Mouse (Mus musculus) MEL (cell line): ENCODE results near the gene 4931429L15Rik. TPM values are rescaled to one million over a fixed set of nuclear protein-coding genes. Genes with fewer than 3 reads are reported as not detected.

Experiments
- DNase-seq: peaks from one replicate; pipeline ENCODE4 v3.0.0; 2011; ENCODE audit warnings: low read depth, low spot score
- H3K27ac ChIP-seq: 2 replicates; pipeline ENCODE4 v1.5.1; 2012; ENCODE audit warnings: low read depth, mild to moderate bottlenecking, control low read depth, low read length, moderate library complexity; ENCODE audit not compliant: control insufficient read depth
- H3K27me3 ChIP-seq, 2 experiments: fragments of 150-350 bp in 1 of 2; sonication (generic) in 1 of 2; 2 replicates each; pipeline ENCODE4 v1.6.1; 2012; ENCODE audit warnings: low read length in 2 of 2, mild to moderate bottlenecking in 2 of 2, improper control_type of control experiment in 1 of 2, moderate library complexity in 1 of 2; ENCODE audit not compliant: insufficient read depth in 2 of 2, control insufficient read depth in 1 of 2
- H3K36me3 ChIP-seq, 2 experiments: 2 replicates each; pipeline ENCODE4 v1.6.1; 2012 to 2014; ENCODE audit warnings: low read length in 2 of 2, improper control_type of control experiment in 1 of 2, inconsistent platforms in 1 of 2, mild to moderate bottlenecking in 1 of 2; ENCODE audit not compliant: insufficient read depth in 2 of 2, control insufficient read depth in 1 of 2
- H3K4me1 ChIP-seq, 2 experiments: fragments of 150-350 bp in 1 of 2; sonication (generic) in 1 of 2; 2 replicates each; pipeline ENCODE4 v1.6.1; 2012; ENCODE audit warnings: low read length in 2 of 2, improper control_type of control experiment in 1 of 2, mild to moderate bottlenecking in 1 of 2; ENCODE audit not compliant: insufficient read depth in 2 of 2, control insufficient read depth in 1 of 2
- H3K4me3 ChIP-seq, 2 experiments: fragments of 150-350 bp in 1 of 2; sonication (generic) in 1 of 2; 2 replicates each; pipeline ENCODE4 v1.5.1; 2012; ENCODE audit warnings: low read depth in 2 of 2, low read length in 2 of 2, mild to moderate bottlenecking in 2 of 2, moderate library complexity in 2 of 2, control low read depth in 1 of 2, improper control_type of control experiment in 1 of 2; ENCODE audit not compliant: control insufficient read depth in 1 of 2, insufficient read depth in 1 of 2
- H3K79me2 ChIP-seq: 2 replicates; pipeline ENCODE4 v1.6.1; 2012; ENCODE audit warnings: mild to moderate bottlenecking, low read length, moderate library complexity; ENCODE audit not compliant: control insufficient read depth, poor library complexity, insufficient read depth
- H3K9ac ChIP-seq: 2 replicates; pipeline ENCODE4 v1.6.1; 2012; ENCODE audit warnings: low read depth, mild to moderate bottlenecking, control low read depth, low read length, moderate library complexity; ENCODE audit not compliant: control insufficient read depth, poor library complexity, severe bottlenecking
- H3K9me3 ChIP-seq: fragments of 150-350 bp; sonication (generic); replicated peaks from 2 replicates; pipeline ENCODE4 v1.6.1; 2012; ENCODE audit warnings: mild to moderate bottlenecking, low read length, improper control_type of control experiment, moderate library complexity; ENCODE audit not compliant: insufficient read depth
- CHD1 ChIP-seq: IDR thresholded peaks from 2 replicates; pipeline ENCODE4 v1.6.1; 2012; ENCODE audit warnings: low read depth, mild to moderate bottlenecking, inconsistent platforms, low read length, improper control_type of control experiment
- CTCF ChIP-seq, 3 experiments: IDR thresholded peaks in 2 of 3; conservative IDR thresholded peaks in 1 of 3; 2 replicates each; pipeline ENCODE4 v1.5.1; 2011 to 2012; ENCODE audit warnings: low read length in 3 of 3, low read depth in 2 of 3, mild to moderate bottlenecking in 2 of 3, improper control_type of control experiment in 1 of 3, inconsistent platforms in 1 of 3, mixed read lengths in 1 of 3, moderate library complexity in 1 of 3; ENCODE audit not compliant: control insufficient read depth in 1 of 3, insufficient read depth in 1 of 3, poor library complexity in 1 of 3, severe bottlenecking in 1 of 3
- E2F4 ChIP-seq: IDR thresholded peaks from 2 replicates; pipeline ENCODE4 v1.6.1; 2011; ENCODE audit warnings: low read depth, low read length, improper control_type of control experiment, borderline replicate concordance
- ELF1 ChIP-seq: IDR thresholded peaks from 2 replicates; pipeline ENCODE4 v1.6.1; 2014; ENCODE audit warnings: low read depth, mild to moderate bottlenecking, inconsistent platforms, low read length, improper control_type of control experiment, moderate library complexity
- ETS1 ChIP-seq: IDR thresholded peaks from 2 replicates; pipeline ENCODE4 v1.6.1; 2012; ENCODE audit warnings: low read depth, mild to moderate bottlenecking, inconsistent platforms, low read length, improper control_type of control experiment, moderate library complexity
- GABPA ChIP-seq: IDR thresholded peaks from 2 replicates; pipeline ENCODE4 v1.6.1; 2012; ENCODE audit warnings: low read depth, mild to moderate bottlenecking, inconsistent platforms, low read length, improper control_type of control experiment, moderate library complexity
- GATA1 ChIP-seq: IDR thresholded peaks from 2 replicates; pipeline ENCODE4 v1.6.1; 2011; ENCODE audit warnings: low read depth, low read length, improper control_type of control experiment
- JUND ChIP-seq: IDR thresholded peaks from 2 replicates; pipeline ENCODE4 v1.6.1; 2011; ENCODE audit warnings: low read depth, mild to moderate bottlenecking, improper control_type of control experiment, low read length
- KAT2A ChIP-seq: conservative IDR thresholded peaks from 2 replicates; pipeline ENCODE4 v1.6.1; 2012; ENCODE audit warnings: low read depth, low read length, improper control_type of control experiment, inconsistent platforms
- MAFK ChIP-seq: IDR thresholded peaks from 2 replicates; pipeline ENCODE4 v1.6.1; 2011; ENCODE audit warnings: low read depth, mild to moderate bottlenecking, low read length, improper control_type of control experiment, borderline replicate concordance
- MAX ChIP-seq: IDR thresholded peaks from 2 replicates; pipeline ENCODE4 v1.6.1; 2011; ENCODE audit warnings: low read length, improper control_type of control experiment
- MAZ ChIP-seq: IDR thresholded peaks from 2 replicates; pipeline ENCODE4 v1.6.1; 2012; ENCODE audit warnings: low read depth, mild to moderate bottlenecking, inconsistent platforms, low read length, improper control_type of control experiment
- MXI1 ChIP-seq: IDR thresholded peaks from 2 replicates; pipeline ENCODE4 v1.6.1; 2011; ENCODE audit warnings: mild to moderate bottlenecking, low read depth, low read length, improper control_type of control experiment
- NELFE ChIP-seq: IDR thresholded peaks from 2 replicates; pipeline ENCODE4 v1.6.1; 2011; ENCODE audit warnings: low read depth, low read length, improper control_type of control experiment
- NRF1 ChIP-seq: IDR thresholded peaks from 2 replicates; pipeline ENCODE4 v1.6.1; 2014; ENCODE audit warnings: low read depth, mild to moderate bottlenecking, inconsistent platforms, low read length, improper control_type of control experiment, moderate library complexity; ENCODE audit not compliant: poor library complexity, insufficient read depth, severe bottlenecking
- POLR2AphosphoS5 ChIP-seq: IDR thresholded peaks from 2 replicates; pipeline ENCODE4 v1.6.1; 2012; ENCODE audit warnings: low read depth, borderline replicate concordance, mild to moderate bottlenecking, inconsistent platforms, low read length, moderate library complexity, mixed read lengths
- SIN3A ChIP-seq: IDR thresholded peaks from 2 replicates; pipeline ENCODE4 v1.6.1; 2012; ENCODE audit warnings: low read length, improper control_type of control experiment, inconsistent platforms
- SMC3 ChIP-seq: IDR thresholded peaks from 2 replicates; pipeline ENCODE4 v1.6.1; 2011; ENCODE audit warnings: low read depth, low read length, improper control_type of control experiment
- TAL1 ChIP-seq: IDR thresholded peaks from 2 replicates; pipeline ENCODE4 v1.6.1; 2012; ENCODE audit warnings: mild to moderate bottlenecking, inconsistent platforms, low read length, moderate library complexity, mixed read lengths
- TBP ChIP-seq: IDR thresholded peaks from 2 replicates; pipeline ENCODE4 v1.8.0; 2011; ENCODE audit warnings: low read depth, low read length, improper control_type of control experiment
- TCF12 ChIP-seq: IDR thresholded peaks from 2 replicates; pipeline ENCODE4 v1.6.1; 2014; ENCODE audit warnings: low read depth, mild to moderate bottlenecking, inconsistent platforms, low read length, improper control_type of control experiment, moderate library complexity
- UBTF ChIP-seq: IDR thresholded peaks from 2 replicates; pipeline ENCODE4 v1.6.1; 2012; ENCODE audit warnings: low read depth, mild to moderate bottlenecking, inconsistent platforms, low read length, improper control_type of control experiment, moderate library complexity, borderline replicate concordance; ENCODE audit not compliant: insufficient read depth
- USF1 ChIP-seq: IDR thresholded peaks from 2 replicates; pipeline ENCODE4 v1.6.1; 2014; ENCODE audit warnings: low read depth, mild to moderate bottlenecking, inconsistent platforms, low read length, improper control_type of control experiment, moderate library complexity
- ZMIZ1 ChIP-seq: IDR thresholded peaks from 2 replicates; pipeline ENCODE4 v1.6.1; 2012; ENCODE audit warnings: low read depth, mild to moderate bottlenecking, inconsistent platforms, low read length, improper control_type of control experiment, moderate library complexity
- ZNF384 ChIP-seq: IDR thresholded peaks from 2 replicates; pipeline ENCODE4 v1.6.1; 2012; ENCODE audit warnings: low read depth, mild to moderate bottlenecking, inconsistent platforms, low read length, improper control_type of control experiment
- polyA plus RNA-seq, 2 experiments: library from polyadenylated mRNA; stranded (reverse) in 1 of 2; unstranded in 1 of 2; fragments of >175 nt in 1 of 2; fragments of >200 nt in 1 of 2; gene quantifications; 2 replicates each; pipeline versions ENCODE4 v1.2.1 to v1.2.4; 2012; ENCODE audit warnings: low replicate concordance in 2 of 2, low read depth in 1 of 2; ENCODE audit not compliant: insufficient read length in 2 of 2, insufficient read depth in 1 of 2, missing spikeins in 1 of 2
- total RNA-seq: library from RNA; depleted of rRNA; stranded (reverse); fragments of 300-350 nt; gene quantifications from 2 replicates; pipeline ENCODE4 v1.2.3, GENCODE M21; 2012

Gene 4931429L15Rik
- total and polyA plus RNA-seq, 3 experiments = not detected

GRCm38 (mm10) chr9:46315807-46316365 is 3.9 kb downstream of the 4931429L15Rik start:
- peaks cover 0 to 3% of the 10 kb centered on the region in 2 experiments; a peak in 2 of 4 replicates for H3K27me3 ChIP-seq
- H3K4me1 ChIP-seq = no peaks in the 10 kb centered on the region
- no peaks in the 10 kb centered on the region for H3K36me3 ChIP-seq
- TF ChIP-seq MAZ = no peak
- no peak for TF ChIP-seq ZNF384
- no peak for TF ChIP-seq MAX
- no peak for TF ChIP-seq UBTF
- TF ChIP-seq NRF1 = no peak
- TF ChIP-seq JUND = no peak
- no peak for TF ChIP-seq SIN3A
- no peak for TF ChIP-seq USF1
- TF ChIP-seq E2F4 = no peak
- H3K9me3 ChIP-seq = no peaks in the 10 kb centered on the region
- no peak for DNase-seq
- H3K4me3 ChIP-seq = no peak overlapping the region
- no peak overlapping the region for H3K9ac ChIP-seq
- H3K27ac ChIP-seq = no peak overlapping the region
- H3K79me2 ChIP-seq = no peaks in the 10 kb centered on the region

- H3K9me3 ChIP-seq = no peaks in the 10 kb centered on the region
- no peak overlapping the region for H3K27ac ChIP-seq
- no peaks in the 10 kb centered on the region for H3K36me3 ChIP-seq
- TF ChIP-seq CTCF (IDR thresholded peaks at IDR 0.05 in 2 of 3, conservative IDR thresholded peaks at IDR 0.05 in 1 of 3; ENCODE audit: control insufficient read depth in 1 of 3, insufficient read depth in 1 of 3, low read depth in 2 of 3, low read length in 3 of 3, poor library complexity in 1 of 3, severe bottlenecking in 1 of 3) (peak in 1 of 3 experiments; percentile 10; a peak in 1 of 6 replicates), MAX (0 out of 2 replicates have a peak, but pooled peaks have one; percentile 2), NELFE (no peak)
- no peaks in the 10 kb centered on the region for H3K4me1 ChIP-seq
- no peaks in the 10 kb centered on the region for H3K27me3 ChIP-seq
- H3K4me3 ChIP-seq = no peak overlapping the region
- H3K79me2 ChIP-seq = no peaks in the 10 kb centered on the region
- H3K9ac ChIP-seq = no peak overlapping the region
- no peak for DNase-seq
Measured at GRCm38 (mm10) chr9:46314921-46315320, 4.9 kb downstream of the 4931429L15Rik start.

DNA sequence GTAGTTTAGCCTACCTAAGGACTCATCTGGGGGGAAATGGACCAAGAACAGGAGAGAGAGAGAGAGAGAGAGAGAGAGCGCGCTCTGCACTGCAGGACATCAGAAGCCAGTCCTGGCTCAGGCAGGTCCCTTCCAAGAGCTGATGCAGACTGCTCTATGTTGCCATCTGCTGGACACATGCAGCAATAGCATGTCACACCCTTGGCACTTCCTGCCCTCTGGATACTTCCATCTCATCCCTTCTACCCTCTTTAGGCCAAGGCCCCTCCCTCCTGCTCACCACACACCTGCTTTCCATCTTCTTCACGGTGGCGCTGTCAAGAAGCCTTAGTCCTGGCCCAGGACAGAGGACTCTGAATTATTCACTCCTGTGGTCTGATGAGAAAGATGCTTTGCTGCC is 5.3 kb downstream of the 4931429L15Rik start:
- peak; percentile 79 for DNase-seq
- Histone ChIP-seq H3K27ac (no peak overlapping the region), H3K79me2 (no peaks in the 10 kb centered on the region), H3K27me3 (no peaks in the 10 kb centered on the region), H3K9ac (no peak overlapping the region), H3K4me3 (no peak overlapping the region), H3K36me3 (no peaks in the 10 kb centered on the region), H3K9me3 (no peaks in the 10 kb centered on the region), H3K4me1 (no peaks in the 10 kb centered on the region)
- no peak for TF ChIP-seq POLR2AphosphoS5
- no peak for TF ChIP-seq NRF1
- TF ChIP-seq UBTF = no peak
- TF ChIP-seq MAX = peak; percentile 54
- no peak for TF ChIP-seq MAFK
- no peak for TF ChIP-seq GABPA
- TF ChIP-seq ETS1 = no peak
- TF ChIP-seq MAZ = no peak
- TF ChIP-seq ELF1 = peak; percentile 53; the same call in 1 of the 2 replicates
- no peak for TF ChIP-seq TBP
- TF ChIP-seq ZMIZ1 = no peak
- TF ChIP-seq CTCF (IDR thresholded peaks at IDR 0.05 in 2 of 3, conservative IDR thresholded peaks at IDR 0.05 in 1 of 3; ENCODE audit: control insufficient read depth in 1 of 3, insufficient read depth in 1 of 3, low read depth in 2 of 3, low read length in 3 of 3, poor library complexity in 1 of 3, severe bottlenecking in 1 of 3) = peak; percentile 90 to 98 (median 90)
- no peak for TF ChIP-seq CHD1
- TF ChIP-seq TAL1 = no peak
- TF ChIP-seq GATA1 = no peak
- TF ChIP-seq MXI1 = no peak
- 0 out of 2 replicates have a peak, but pooled peaks have one; percentile 7 for TF ChIP-seq TCF12
- TF ChIP-seq KAT2A = no peak
- no peak for TF ChIP-seq SIN3A
- TF ChIP-seq SMC3 = peak; percentile 92
